Mouse (Mus musculus): ENCODE results near the gene Ankrd33.

DNA sequence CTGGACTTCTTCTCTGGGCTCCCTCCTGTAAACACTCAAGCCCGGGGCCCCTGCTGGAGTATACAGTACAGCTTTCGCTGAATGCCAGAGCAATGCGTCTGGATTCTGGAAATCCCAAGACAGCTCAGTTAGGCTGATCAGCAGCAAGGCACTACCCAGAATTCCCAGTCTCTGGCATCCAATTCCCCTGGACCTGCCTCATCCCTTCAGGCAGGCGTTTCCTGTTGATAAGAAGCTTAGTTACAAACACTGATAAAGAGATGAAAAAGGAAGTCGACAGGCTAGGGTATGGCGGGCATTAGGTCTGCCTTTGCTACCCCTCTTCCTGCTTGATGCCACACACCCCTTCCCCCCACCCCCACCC, 32.3 kb downstream of the Ankrd33 start:
- TF ChIP-seq GATA1 (IDR thresholded peaks at IDR 0.05; ENCODE audit: borderline replicate concordance, low read length) (no peak), TAL1 (conservative IDR thresholded peaks at IDR 0.05; ENCODE audit: low read depth, low read length) (no peak), CTCF (IDR thresholded peaks at IDR 0.05; ENCODE audit: low read depth, low read length) (no peak), POLR2AphosphoS5 (IDR thresholded peaks at IDR 0.05; ENCODE audit: insufficient replicate concordance, low read depth, low read length) (no peak), GATA2 (IDR thresholded peaks at IDR 0.05; ENCODE audit: borderline replicate concordance, low read depth, low read length) (no peak)

Measured in G1E (cell line).